Mouse (Mus musculus): ENCODE data around the gene Acap3. TPM values are rescaled to one million over a fixed set of nuclear protein-coding genes. Genes with fewer than 3 reads are reported as not detected.
A peak's percentile ranks its signal among the peaks of the same experiment; 100 is the strongest.

The Acap3 gene
- polyA plus RNA-seq, 1 experiment from 2014 or later: 7.6 TPM

DNA sequence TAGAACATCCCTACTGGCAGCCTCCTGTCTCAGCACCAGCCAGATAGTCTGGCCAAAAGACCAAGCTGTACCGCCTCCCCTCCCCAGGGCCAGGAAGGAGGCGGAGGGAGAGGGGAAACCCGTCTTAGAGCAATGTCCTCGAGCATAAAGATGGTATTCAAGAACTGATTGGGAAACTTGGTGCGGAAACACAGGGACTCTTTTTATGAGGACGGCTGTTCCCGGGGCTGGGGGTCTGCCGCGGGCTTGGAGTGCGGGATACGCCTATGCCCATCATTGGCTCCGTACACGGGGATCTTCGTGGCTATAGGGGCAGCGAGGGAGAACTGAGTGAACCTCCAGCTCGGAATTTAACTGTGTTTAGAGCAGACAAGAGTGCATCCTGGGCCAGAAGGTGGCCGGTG lies 51.4 kb downstream of the Acap3 start:
- no peaks in the 10 kb centered on the region for H3K9me3 ChIP-seq (replicated peaks)
- DNase-seq (no peak), ATAC-seq (ENCODE audit: low read depth) (peak; percentile 18; the same call in 1 of the 2 replicates)
- peaks cover 22% of the 10 kb centered on the region; the same call in 1 of the 2 replicates for H3K27me3 ChIP-seq
- H3K27ac ChIP-seq: peak overlapping the region; percentile 76; the same call in 1 of the 2 replicates
- 3% methylated on average over 17 of the region's 17 CpGs for WGBS (ENCODE audit: insufficient replicate concordance)
- H3K9ac ChIP-seq: peak overlapping the region; percentile 94
- peaks cover 20% of the 10 kb centered on the region for H3K36me3 ChIP-seq
- H3K4me1 ChIP-seq (replicated peaks): peaks cover 43% of the 10 kb centered on the region
- H3K4me2 ChIP-seq: peak overlapping the region; percentile 82
- H3K4me3 ChIP-seq (replicated peaks): peak overlapping the region; percentile 90

DNA sequence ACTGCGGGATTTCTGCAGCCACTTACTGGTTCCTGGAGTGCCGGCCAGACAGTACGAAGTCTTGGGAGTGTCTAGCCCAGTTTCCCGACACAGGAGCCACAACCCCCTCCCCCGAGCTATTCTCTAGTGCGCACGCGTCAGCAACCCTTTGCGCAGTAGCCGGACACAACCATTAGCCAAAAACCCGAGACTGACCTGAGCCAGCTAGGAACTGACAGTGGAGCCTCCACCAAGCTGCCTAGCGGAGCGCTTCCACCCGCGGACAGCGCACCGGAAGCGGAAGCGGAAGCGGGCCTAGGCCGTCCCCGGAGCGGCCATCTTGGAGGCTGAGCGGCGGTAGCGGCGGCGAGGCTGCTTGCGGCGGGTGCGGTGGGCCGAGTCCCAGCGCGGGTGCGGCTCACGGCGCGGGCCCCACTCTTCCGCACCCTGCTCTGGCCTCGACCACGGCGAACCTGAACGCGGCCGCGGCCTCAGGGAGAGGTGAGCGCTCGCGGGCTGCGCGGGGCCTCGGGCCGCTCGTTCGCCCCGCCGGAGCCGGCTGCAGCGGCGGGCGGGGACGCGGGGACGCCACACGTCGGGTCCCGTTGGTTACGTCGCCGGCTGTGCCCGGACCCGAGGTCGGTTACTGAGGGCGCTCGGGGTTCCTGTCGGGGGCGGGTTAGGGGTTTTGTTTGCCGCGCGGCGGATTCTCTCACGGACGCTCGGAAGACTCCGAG lies 52.1 kb downstream of the Acap3 start, which contains the start of gene Ube2j2:
Gene Ube2j2, plus strand, starts transcription at position 298 of the 716 bp plus-strand sequence.
- H3K27me3 ChIP-seq: peaks cover 22% of the 10 kb centered on the region; the same call in 1 of the 2 replicates
- WGBS (ENCODE audit: insufficient replicate concordance): under 1% methylated on average over 85 of the region's 85 CpGs
- H3K9me3 ChIP-seq (replicated peaks): no peaks in the 10 kb centered on the region
- peaks cover 43% of the 10 kb centered on the region for H3K4me1 ChIP-seq (replicated peaks)
- ATAC-seq (ENCODE audit: low read depth) (peak; percentile 97), DNase-seq (peak; percentile 86)
- H3K27ac ChIP-seq: peak within 1 kb of the TSS; percentile 76
- peak within 1 kb of the TSS; percentile 94 for H3K9ac ChIP-seq
- peak within 1 kb of the TSS; percentile 90 for H3K4me3 ChIP-seq (replicated peaks)
- peak within 1 kb of the TSS; percentile 82 for H3K4me2 ChIP-seq
- H3K36me3 ChIP-seq: peaks cover 26% of the 10 kb centered on the region

- H3K27ac ChIP-seq: peak overlapping the region; percentile 76
- peak overlapping the region; percentile 94 for H3K9ac ChIP-seq
- peaks cover 18% of the 10 kb centered on the region; the same call in 1 of the 2 replicates for H3K27me3 ChIP-seq
- H3K4me1 ChIP-seq (replicated peaks): peaks cover 43% of the 10 kb centered on the region
- DNase-seq: no peak
- peak; percentile 8; the same call in 1 of the 2 replicates for ATAC-seq (ENCODE audit: low read depth)
- H3K4me2 ChIP-seq: peak overlapping the region; percentile 82
- H3K4me3 ChIP-seq (replicated peaks): peak overlapping the region; percentile 90
- no peaks in the 10 kb centered on the region for H3K9me3 ChIP-seq (replicated peaks)
- WGBS (ENCODE audit: insufficient replicate concordance): under 1% methylated on average over 17 of the region's 17 CpGs
- H3K36me3 ChIP-seq: peaks cover 32% of the 10 kb centered on the region
Observed at GRCm38 (mm10) chr4:155944271-155944670, 52.6 kb downstream of the Acap3 start.

DNA sequence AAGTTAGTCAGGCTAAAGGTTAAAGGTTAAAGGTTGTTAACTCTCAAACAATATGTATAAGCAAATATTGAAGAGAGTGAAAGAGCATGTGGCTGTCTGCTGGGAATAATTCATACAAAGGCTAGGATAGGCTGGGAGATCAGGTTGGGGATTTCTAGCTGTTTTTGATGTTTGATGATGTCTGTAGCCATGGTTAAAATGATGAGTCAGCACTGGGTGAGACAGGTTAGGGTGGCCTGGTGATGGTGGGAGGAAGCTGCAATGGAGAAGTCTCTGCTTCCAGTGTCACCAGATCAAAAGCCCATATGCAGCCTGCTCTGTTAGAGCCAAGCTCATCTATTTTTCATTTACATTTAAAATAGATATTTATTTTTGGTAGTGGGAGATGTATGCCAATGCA lies 55.5 kb downstream of the Acap3 start:
- peaks cover 60% of the 10 kb centered on the region for H3K36me3 ChIP-seq
- no peaks in the 10 kb centered on the region for H3K9me3 ChIP-seq (replicated peaks)
- DNase-seq (no peak), ATAC-seq (ENCODE audit: low read depth) (no peak)
- no peak overlapping the region for H3K4me3 ChIP-seq (replicated peaks)
- H3K4me2 ChIP-seq: no peak overlapping the region
- peaks cover 43% of the 10 kb centered on the region for H3K4me1 ChIP-seq (replicated peaks)
- H3K27ac ChIP-seq: no peak overlapping the region
- peaks cover 6% of the 10 kb centered on the region; the same call in 1 of the 2 replicates for H3K27me3 ChIP-seq
- no peak overlapping the region for H3K9ac ChIP-seq

- DNase-seq: no peak
- H3K36me3 ChIP-seq: peaks cover 80% of the 10 kb centered on the region
- no peaks in the 10 kb centered on the region for H3K27me3 ChIP-seq
- no peak overlapping the region for H3K9ac ChIP-seq
- no peaks in the 10 kb centered on the region for H3K9me3 ChIP-seq (replicated peaks)
- no peak overlapping the region for H3K4me3 ChIP-seq (replicated peaks)
- H3K4me1 ChIP-seq (replicated peaks): peaks cover 3% of the 10 kb centered on the region; the same call in 1 of the 2 replicates
- 87% methylated on average over 6 of the region's 6 CpGs for WGBS (ENCODE audit: insufficient replicate concordance)
- H3K27ac ChIP-seq: no peak overlapping the region
- ATAC-seq (ENCODE audit: low read depth): no peak
- no peak overlapping the region for H3K4me2 ChIP-seq
Observed at GRCm38 (mm10) chr4:155955491-155955890, 63.9 kb downstream of the Acap3 start.

Small RNA genes within 50 kb of the gene (microRNA-seq; reads per million reads assigned to microRNA genes)
- gene Gm22991: not detected

Other genes starting within 250 kb of the Acap3 start
- gene Gm10563, start 246.4 kb upstream of the Acap3 start, polyA plus RNA-seq (2015; fragmentation: Nextera tagmentation; extraction: Ambion mirVana): not detected in 2 replicates
- 4.9 and 6.0 TPM in 2 replicates for gene Mmp23, start 238.4 kb upstream of the Acap3 start, polyA plus RNA-seq (2015; fragmentation: Nextera tagmentation; extraction: Ambion mirVana)
- 3.2 and 3.7 TPM in 2 replicates for gene Mib2, start 222.6 kb upstream of the Acap3 start, polyA plus RNA-seq (2015; fragmentation: Nextera tagmentation; extraction: Ambion mirVana)
- 0.39 and 0.49 TPM in 2 replicates for gene Fndc10, start 197.5 kb upstream of the Acap3 start, polyA plus RNA-seq (2015; fragmentation: Nextera tagmentation; extraction: Ambion mirVana)
- gene Ssu72, start 187.0 kb upstream of the Acap3 start, polyA plus RNA-seq (2015; fragmentation: Nextera tagmentation; extraction: Ambion mirVana): 77.7 TPM in 2 replicates
- gene Tmem240, start 157.0 kb upstream of the Acap3 start, polyA plus RNA-seq (2015; fragmentation: Nextera tagmentation; extraction: Ambion mirVana): 0.07 and 0.18 TPM in 2 replicates
- 73.2 and 75.6 TPM in 2 replicates for gene Atad3a, start 130.7 kb upstream of the Acap3 start, polyA plus RNA-seq (2015; fragmentation: Nextera tagmentation; extraction: Ambion mirVana)
- 0.43 and 0.45 TPM in 2 replicates for gene Vwa1, start 117.1 kb upstream of the Acap3 start, polyA plus RNA-seq (2015; fragmentation: Nextera tagmentation; extraction: Ambion mirVana)
- 0.08 and 0.14 TPM in 2 replicates for gene Tmem88b, start 105.9 kb upstream of the Acap3 start, polyA plus RNA-seq (2015; fragmentation: Nextera tagmentation; extraction: Ambion mirVana)
- gene Ankrd65, start 101.4 kb upstream of the Acap3 start, polyA plus RNA-seq (2015; fragmentation: Nextera tagmentation; extraction: Ambion mirVana): not detected in 2 replicates
- 225 and 227 TPM in 2 replicates for gene Mrpl20, start 88.9 kb upstream of the Acap3 start, polyA plus RNA-seq (2015; fragmentation: Nextera tagmentation; extraction: Ambion mirVana)
- 62.9 and 68.8 TPM in 2 replicates for gene Ccnl2, start 79.3 kb upstream of the Acap3 start, polyA plus RNA-seq (2015; fragmentation: Nextera tagmentation; extraction: Ambion mirVana)
- gene Aurkaip1, start 60.5 kb upstream of the Acap3 start, polyA plus RNA-seq (2015; fragmentation: Nextera tagmentation; extraction: Ambion mirVana): 147 and 148 TPM in 2 replicates
- gene Mxra8, start 52.1 kb upstream of the Acap3 start, polyA plus RNA-seq (2015; fragmentation: Nextera tagmentation; extraction: Ambion mirVana): 5.6 and 6.8 TPM in 2 replicates
- gene Dvl1, start 44.4 kb upstream of the Acap3 start, polyA plus RNA-seq (2015; fragmentation: Nextera tagmentation; extraction: Ambion mirVana): 1.8 and 2.4 TPM in 2 replicates
- gene Tas1r3, start 28.5 kb upstream of the Acap3 start, polyA plus RNA-seq (2015; fragmentation: Nextera tagmentation; extraction: Ambion mirVana): 0.05 and 0.09 TPM in 2 replicates
- 8.4 and 10.2 TPM in 2 replicates for gene Cptp, start 22.4 kb upstream of the Acap3 start, polyA plus RNA-seq (2015; fragmentation: Nextera tagmentation; extraction: Ambion mirVana)
- 40.0 and 41.9 TPM in 2 replicates for gene Ints11, start 22.3 kb upstream of the Acap3 start, polyA plus RNA-seq (2015; fragmentation: Nextera tagmentation; extraction: Ambion mirVana)
- gene Pusl1, start within 50 bp of the Acap3 start, polyA plus RNA-seq (2015; fragmentation: Nextera tagmentation; extraction: Ambion mirVana): 25.4 and 25.7 TPM in 2 replicates
- 68.1 and 70.3 TPM in 2 replicates for gene Ube2j2, start 52.0 kb downstream of the Acap3 start, polyA plus RNA-seq (2015; fragmentation: Nextera tagmentation; extraction: Ambion mirVana)
- 55.3 and 58.7 TPM in 2 replicates for gene C1qtnf12, start 70.5 kb downstream of the Acap3 start, polyA plus RNA-seq (2015; fragmentation: Nextera tagmentation; extraction: Ambion mirVana)
- 5.5 and 6.2 TPM in 2 replicates for gene B3galt6, start 100.8 kb downstream of the Acap3 start, polyA plus RNA-seq (2015; fragmentation: Nextera tagmentation; extraction: Ambion mirVana)
- 88.2 and 91.6 TPM in 2 replicates for gene Sdf4, start 101.0 kb downstream of the Acap3 start, polyA plus RNA-seq (2015; fragmentation: Nextera tagmentation; extraction: Ambion mirVana)
- 0.09 and 0.20 TPM in 2 replicates for gene Tnfrsf4, start 122.0 kb downstream of the Acap3 start, polyA plus RNA-seq (2015; fragmentation: Nextera tagmentation; extraction: Ambion mirVana)
- gene Tnfrsf18, start 134.3 kb downstream of the Acap3 start, polyA plus RNA-seq (2015; fragmentation: Nextera tagmentation; extraction: Ambion mirVana): 0.60 and 0.65 TPM in 2 replicates
- 0.12 and 0.20 TPM in 2 replicates for gene Ttll10, start 167.6 kb downstream of the Acap3 start, polyA plus RNA-seq (2015; fragmentation: Nextera tagmentation; extraction: Ambion mirVana)
- 11.8 and 13.8 TPM in 2 replicates for gene 9430015G10Rik, start 218.2 kb downstream of the Acap3 start, polyA plus RNA-seq (2015; fragmentation: Nextera tagmentation; extraction: Ambion mirVana)
- 0.05 and 0.06 TPM in 2 replicates for gene Rnf223, start 238.7 kb downstream of the Acap3 start, polyA plus RNA-seq (2015; fragmentation: Nextera tagmentation; extraction: Ambion mirVana)